Mouse (Mus musculus) c-Kit-positive CD71-positive TER-119-negative erythroid progenitor cells, embryonic 14.5 days (primary cell): ENCODE results near the gene Lrmda.

Source experiments
- DNase-seq: peaks from one replicate; pipeline ENCODE4 v3.0.0-alpha.2; 2013; ENCODE audit warnings: low read depth

The Lrmda gene

GRCm38 (mm10) chr14:22864132-22864531 is 844.6 kb downstream of the Lrmda start:
- no peak for DNase-seq

DNA sequence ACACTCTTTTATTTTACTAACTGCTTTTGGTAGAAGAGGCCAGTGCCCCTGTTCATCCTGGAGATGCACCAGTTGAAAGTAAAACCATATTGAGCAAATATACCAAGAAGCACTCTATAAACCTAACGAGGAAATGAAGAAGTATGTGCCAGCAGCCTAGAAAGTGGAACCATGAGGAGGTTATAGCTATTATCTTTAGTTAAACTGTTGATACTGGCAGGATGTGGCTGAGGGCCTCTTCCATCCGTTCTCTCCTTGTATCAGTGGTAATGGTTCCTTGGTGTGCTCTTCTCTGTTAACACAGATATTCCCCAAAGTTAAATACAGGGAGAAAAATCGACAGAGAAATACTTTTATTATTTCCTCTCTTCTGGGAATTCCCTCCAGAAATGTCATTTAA is 855.1 kb downstream of the Lrmda start:
- no peak for DNase-seq

GRCm38 (mm10) chr14:22887182-22887581 is 867.7 kb downstream of the Lrmda start:
- DNase-seq: no peak

- DNase-seq: no peak
Observed at GRCm38 (mm10) chr14:22899312-22899711, 879.8 kb downstream of the Lrmda start.

- DNase-seq: no peak
Observed at GRCm38 (mm10) chr14:22902116-22902515, 882.6 kb downstream of the Lrmda start.

DNA sequence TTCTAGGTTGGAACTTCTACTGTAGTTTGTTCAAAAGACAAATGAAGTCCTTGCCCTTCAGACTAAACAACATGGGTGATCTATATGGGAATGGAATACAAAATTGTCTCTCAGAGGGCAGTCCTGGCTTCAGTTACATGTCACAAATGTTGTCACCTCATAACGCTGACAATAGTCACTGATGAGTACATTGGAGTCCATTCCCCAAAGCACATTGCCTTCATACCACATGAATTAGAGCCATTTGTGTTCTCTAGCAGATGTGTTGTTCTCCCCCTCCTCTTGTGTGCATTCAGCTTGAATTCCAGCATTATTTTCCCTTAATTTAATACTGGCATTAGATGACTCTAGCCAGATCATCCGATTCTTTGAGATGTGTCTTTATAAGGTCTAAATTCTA is 883.4 kb downstream of the Lrmda start:
- no peak for DNase-seq

DNA sequence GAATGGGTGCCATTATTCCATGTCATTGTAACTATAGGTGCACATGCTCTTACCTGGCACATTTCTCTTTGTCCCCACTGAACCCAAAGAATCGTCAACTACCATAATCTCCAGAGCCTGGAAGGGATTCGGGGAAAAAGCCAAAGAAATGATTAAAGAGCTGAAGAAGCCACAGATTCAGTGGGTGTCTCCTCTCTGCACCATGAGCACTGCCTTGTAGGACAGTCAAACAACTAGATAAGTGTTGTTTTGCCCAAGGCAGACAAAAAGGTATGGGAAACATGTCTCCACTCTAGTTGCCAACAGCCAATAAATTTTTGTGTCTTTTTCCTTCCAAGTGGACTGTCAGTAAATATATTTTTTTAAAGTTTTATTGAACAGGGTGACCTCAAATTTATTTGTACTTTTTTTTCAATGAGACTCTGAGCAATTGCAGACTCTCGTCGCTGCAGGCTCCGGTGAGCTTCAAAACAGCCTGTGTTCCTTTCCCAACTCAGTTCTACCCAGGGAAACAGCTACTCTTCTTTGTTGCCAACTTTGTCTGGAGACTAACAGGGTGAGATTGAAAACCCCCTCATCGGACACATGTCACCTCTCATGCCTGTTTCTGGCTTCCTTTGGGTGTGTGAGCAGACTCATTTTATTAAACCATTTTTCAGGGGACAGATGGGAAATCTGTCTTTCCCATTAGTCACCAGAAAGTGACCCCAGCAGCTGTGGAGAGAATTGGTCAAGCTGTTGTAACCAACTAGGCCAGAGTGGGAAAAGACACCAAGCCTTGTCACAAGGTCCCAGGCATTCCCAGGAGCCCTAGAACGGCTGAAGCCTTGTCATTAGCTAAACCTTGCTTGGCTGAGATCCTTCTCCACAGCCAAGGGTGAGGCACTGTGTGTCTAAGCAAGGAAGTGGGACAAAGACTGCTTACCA is 886.5 kb downstream of the Lrmda start:
- DNase-seq: no peak

- no peak for DNase-seq
Observed at GRCm38 (mm10) chr14:22906716-22907115, 887.2 kb downstream of the Lrmda start.

GRCm38 (mm10) chr14:22907221-22907620 is 887.7 kb downstream of the Lrmda start:
- DNase-seq: no peak

DNA sequence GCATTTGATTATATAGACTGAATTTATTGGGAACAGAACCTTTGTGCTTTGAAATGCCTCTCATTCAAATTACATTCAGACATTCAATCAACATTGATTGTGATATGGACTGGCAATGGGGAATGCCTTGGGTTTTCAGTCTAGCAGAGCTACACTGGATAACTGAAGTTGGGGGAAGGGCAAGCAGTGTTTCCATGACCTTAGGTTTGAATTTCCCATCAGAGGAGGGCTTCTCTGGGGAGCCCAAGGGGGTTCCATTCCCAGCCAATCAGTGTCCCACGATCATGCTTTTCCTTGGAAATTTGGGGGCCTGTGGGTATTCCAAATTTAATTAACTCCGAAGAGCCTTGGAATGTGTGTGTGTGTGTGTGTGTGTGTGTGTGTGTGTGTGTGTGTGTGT is 888.5 kb downstream of the Lrmda start:
- DNase-seq: no peak

GRCm38 (mm10) chr14:22915463-22915862 is 896.0 kb downstream of the Lrmda start:
- no peak for DNase-seq

GRCm38 (mm10) chr14:22918499-22918898 is 899.0 kb downstream of the Lrmda start:
- no peak for DNase-seq

GRCm38 (mm10) chr14:22918931-22919330 is 899.4 kb downstream of the Lrmda start:
- no peak for DNase-seq

- DNase-seq: no peak
Observed at GRCm38 (mm10) chr14:22921152-22921551, 901.6 kb downstream of the Lrmda start.

GRCm38 (mm10) chr14:22921796-22922195 is 902.3 kb downstream of the Lrmda start:
- DNase-seq: no peak

DNA sequence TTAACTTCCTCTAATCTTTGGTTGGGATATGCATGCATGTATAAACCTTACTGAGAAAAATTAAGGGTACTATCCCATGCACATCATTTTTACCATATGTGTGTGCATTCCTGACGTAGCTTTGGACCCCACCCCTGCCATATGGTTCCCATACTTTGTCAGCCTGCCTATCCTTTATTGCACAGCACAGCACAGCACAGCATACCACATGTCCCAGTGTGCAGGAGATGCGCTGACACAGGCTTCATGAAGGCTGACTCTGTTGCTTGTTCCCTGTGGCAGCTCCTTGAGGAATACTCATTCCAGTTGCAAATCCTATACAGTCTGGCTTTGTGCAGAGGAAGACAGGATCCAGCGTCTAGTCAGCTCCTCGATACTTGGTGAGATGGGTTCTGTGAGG is 903.1 kb downstream of the Lrmda start:
- DNase-seq: no peak

GRCm38 (mm10) chr14:22923251-22923650 is 903.7 kb downstream of the Lrmda start:
- DNase-seq: no peak

DNA sequence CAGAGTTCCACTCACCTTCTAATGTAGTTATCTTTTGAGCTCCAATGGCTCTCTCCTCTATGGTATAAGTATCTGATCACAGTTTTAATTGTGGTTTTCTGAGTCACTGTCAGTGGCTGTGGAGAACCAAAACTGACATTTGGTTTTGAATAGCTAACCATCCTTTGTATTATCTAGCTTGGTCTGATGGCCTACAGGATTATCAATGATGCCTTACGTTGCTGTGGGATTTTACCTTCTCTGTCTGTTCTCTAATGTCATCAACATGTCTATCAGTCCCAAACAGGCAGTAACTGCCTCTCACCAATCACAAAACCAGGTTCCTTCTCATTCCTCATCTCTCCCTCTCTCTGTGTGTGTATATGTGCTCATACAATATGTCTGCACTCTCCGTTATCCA is 908.8 kb downstream of the Lrmda start:
- no peak for DNase-seq

- DNase-seq: no peak
Observed at GRCm38 (mm10) chr14:22928683-22929082, 909.2 kb downstream of the Lrmda start.

DNA sequence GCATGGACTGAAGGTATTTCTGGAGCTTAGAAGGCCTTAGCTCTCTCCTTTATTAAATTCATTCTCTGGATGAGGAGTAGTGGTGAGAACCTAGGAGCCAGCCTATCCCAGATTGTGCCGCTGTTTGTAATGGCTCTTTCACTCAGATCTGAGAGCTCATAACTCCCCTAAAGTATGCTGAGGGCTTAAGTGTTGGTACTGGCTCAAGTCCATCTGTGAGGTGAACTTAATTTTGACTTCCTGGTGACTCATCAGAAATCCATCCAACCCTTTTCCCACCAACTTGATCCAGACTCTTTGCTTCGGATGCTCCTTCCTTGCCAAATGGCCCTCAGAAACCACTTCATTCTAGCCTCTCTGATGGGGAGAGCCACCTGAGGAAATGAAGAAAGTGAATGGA is 910.1 kb downstream of the Lrmda start:
- DNase-seq: no peak

DNA sequence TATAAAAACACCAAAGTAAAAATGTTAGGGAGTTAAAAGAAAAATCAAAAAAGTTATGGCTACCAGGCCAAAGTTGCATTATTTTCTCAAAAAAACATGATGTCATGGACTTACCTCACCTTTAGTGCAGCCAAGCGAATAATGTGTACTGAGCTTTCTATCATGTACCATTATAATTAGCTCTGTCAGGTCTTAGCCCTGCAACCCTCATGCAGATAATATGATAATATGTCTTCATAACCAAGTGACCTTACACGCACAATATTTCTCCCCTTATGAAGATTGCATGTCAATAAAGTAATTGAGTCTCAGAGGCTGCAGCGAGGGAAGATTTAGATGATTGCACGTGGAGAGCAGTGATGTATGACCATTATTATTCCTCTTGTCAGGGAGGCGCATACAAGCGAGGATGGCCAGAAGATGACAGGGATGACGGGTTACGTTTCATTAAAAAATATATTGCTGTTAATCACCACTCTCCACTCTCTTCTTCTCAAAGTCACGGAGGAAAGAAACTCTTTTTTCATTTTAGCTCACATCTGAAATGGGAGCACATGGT is 911.1 kb downstream of the Lrmda start:
- no peak for DNase-seq

GRCm38 (mm10) chr14:22931114-22931822 is 911.8 kb downstream of the Lrmda start:
- DNase-seq: no peak

DNA sequence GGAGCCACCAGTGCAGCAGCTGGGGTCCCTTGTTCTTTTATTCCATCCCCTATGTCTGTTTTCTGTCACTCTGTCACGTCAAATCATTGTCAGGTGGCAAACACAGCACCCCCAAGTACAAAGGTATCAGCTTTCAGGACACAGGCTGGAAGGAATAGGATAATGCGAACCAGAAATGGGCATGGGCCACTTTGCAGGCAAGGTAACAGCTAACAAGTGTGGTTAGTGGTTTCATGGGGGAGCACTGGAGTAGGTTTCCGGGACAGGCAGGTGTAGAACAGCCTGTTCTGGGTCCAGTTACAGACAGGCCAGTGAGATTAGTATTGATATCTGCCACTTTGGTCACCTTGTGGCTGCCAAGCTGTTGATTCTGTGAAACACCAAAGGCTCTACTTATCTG is 917.2 kb downstream of the Lrmda start:
- DNase-seq: no peak
